8 mouse cellular contexts compared by ENCODE assay signal in genomic region chr9:32508648-32509047, GRCm38 (mm10). TPM values are rescaled to one million over a fixed set of nuclear protein-coding genes. Genes with fewer than 3 reads are reported as not detected.
DNase-seq lines count a peak whose midpoint lies in the region; ATAC-seq and TF ChIP-seq lines count a peak whose summit lies in the region.

No protein-coding gene starts in this region.

- peak; percentile 53 for TF ChIP-seq POLR2A in CH12.LX (IDR thresholded peaks at IDR 0.05; ENCODE audit: low read depth, low read length)

- ATAC-seq in heart, embryonic 15.5 days (replicated peaks; ENCODE audit: insufficient number of reproducible peaks, insufficient read depth, low FRiP score, low read depth): no peak
- no peak for ATAC-seq in limb, embryonic 12.5 days (ENCODE audit: insufficient number of reproducible peaks, insufficient read depth, low FRiP score, low TSS enrichment, low read depth)
- 0 out of 2 replicates have a peak, but pooled peaks have one; percentile 11 for ATAC-seq in megakaryocyte-erythroid progenitor cell, adult 5-6 weeks (replicated peaks; ENCODE audit: low FRiP score, low TSS enrichment, poor library complexity, severe bottlenecking)
- no peak for ATAC-seq in erythroid progenitor cell, adult 5-6 weeks (replicated peaks; ENCODE audit: low FRiP score, poor library complexity, severe bottlenecking)

- no peak for TF ChIP-seq CTCF in CH12.LX (conservative IDR thresholded peaks at IDR 0.05 in 1 of 2, IDR thresholded peaks at IDR 0.05 in 1 of 2; ENCODE audit: low read depth in 2 of 2, low read length in 2 of 2)

- no peaks in the 10 kb centered on the region for H3K9me3 ChIP-seq in heart, embryonic 15.5 days (replicated peaks)
- H3K9me3 ChIP-seq in heart, embryonic 10.5 days: no peaks in the 10 kb centered on the region
- H3K9me3 ChIP-seq in CH12.LX (replicated peaks; ENCODE audit: low read length): no peaks in the 10 kb centered on the region
- no peaks in the 10 kb centered on the region for H3K9me3 ChIP-seq in limb, embryonic 12.5 days

- no peak overlapping the region for H3K9ac ChIP-seq in heart, embryonic 15.5 days
- peak overlapping the region; percentile 63 for H3K9ac ChIP-seq in CH12.LX (ENCODE audit: insufficient read depth, low read depth)
- H3K9ac ChIP-seq in limb, embryonic 12.5 days (replicated peaks): no peak overlapping the region

- no peak; the same call in 1 of the 2 replicates for TF ChIP-seq RAD21 in CH12.LX (IDR thresholded peaks at IDR 0.05; ENCODE audit: low read depth, low read length)

- H3K4me2 ChIP-seq in heart, embryonic 15.5 days: no peak overlapping the region; the same call in 1 of the 2 replicates
- peak overlapping the region; percentile 95 for H3K4me2 ChIP-seq in CH12.LX (ENCODE audit: insufficient read depth, low read depth, poor library complexity, severe bottlenecking)
- no peak overlapping the region for H3K4me2 ChIP-seq in limb, embryonic 12.5 days

- dilution Hi-C loops in CH12.LX (cut with MboI; ENCODE audit: extremely low pct_ligation_motif_present, extremely low pct_unique_long_range_greater_than_20kb, low sequenced_read_pairs): no loop called here

- in situ Hi-C loops in CH12.LX (cut with MboI; ENCODE audit: low pct_ligation_motif_present, low pct_unique_long_range_greater_than_20kb, low sequenced_read_pairs): no loop called here

- no peaks in the 10 kb centered on the region for H3K36me3 ChIP-seq in heart, embryonic 15.5 days
- no peaks in the 10 kb centered on the region for H3K36me3 ChIP-seq in heart, embryonic 10.5 days
- peaks cover 0 to 30% of the 10 kb centered on the region in 2 experiments for H3K36me3 ChIP-seq in CH12.LX (replicated peaks in 1 of 2; ENCODE audit: control insufficient read depth in 1 of 2, insufficient read depth in 1 of 2, low read length in 1 of 2)
- H3K36me3 ChIP-seq in limb, embryonic 12.5 days: peaks cover 24% of the 10 kb centered on the region

- no peak overlapping the region for H3K4me3 ChIP-seq in heart, embryonic 15.5 days
- no peak overlapping the region for H3K4me3 ChIP-seq in heart, embryonic 10.5 days
- peak overlapping the region; percentile 39 to 51 (median 46) for H3K4me3 ChIP-seq in CH12.LX (replicated peaks in 1 of 3; ENCODE audit: low read depth in 2 of 3, low read length in 2 of 3, poor library complexity in 1 of 3)
- H3K4me3 ChIP-seq in limb, embryonic 12.5 days (replicated peaks): no peak overlapping the region

- H3K27me3 ChIP-seq in heart, embryonic 15.5 days: no peaks in the 10 kb centered on the region
- H3K27me3 ChIP-seq in heart, embryonic 10.5 days (ENCODE audit: insufficient read depth, poor library complexity, severe bottlenecking): peaks cover 10% of the 10 kb centered on the region; the same call in 1 of the 2 replicates
- no peaks in the 10 kb centered on the region for H3K27me3 ChIP-seq in CH12.LX (replicated peaks)
- H3K27me3 ChIP-seq in limb, embryonic 12.5 days: no peaks in the 10 kb centered on the region

- peaks cover 25% of the 10 kb centered on the region for H3K4me1 ChIP-seq in heart, embryonic 15.5 days (replicated peaks)
- peaks cover 54% of the 10 kb centered on the region for H3K4me1 ChIP-seq in heart, embryonic 10.5 days
- H3K4me1 ChIP-seq in CH12.LX (ENCODE audit: control insufficient read depth in 1 of 2, insufficient read depth in 2 of 2): peaks cover 34 to 91% of the 10 kb centered on the region in 2 experiments
- H3K4me1 ChIP-seq in limb, embryonic 12.5 days (replicated peaks): peaks cover 69% of the 10 kb centered on the region

- H3K27ac ChIP-seq in heart, embryonic 15.5 days: peak overlapping the region; percentile 77
- H3K27ac ChIP-seq in heart, embryonic 10.5 days: no peak overlapping the region
- H3K27ac ChIP-seq in CH12.LX (ENCODE audit: insufficient read depth, low read depth): peak overlapping the region; percentile 95
- H3K27ac ChIP-seq in limb, embryonic 12.5 days: 0 out of 2 replicates have a peak overlapping the region, but pooled peaks have one; percentile 26

- peaks cover 68% of the 10 kb centered on the region for H3K79me2 ChIP-seq in CH12.LX (replicated peaks; ENCODE audit: control insufficient read depth, extremely low read depth, insufficient read depth, poor library complexity, severe bottlenecking)

- no peak for DNase-seq in heart, embryonic 10.5 days (ENCODE audit: low spot score)
- peak; percentile 77 for DNase-seq in CH12.LX (ENCODE audit: extremely low read depth)
- no peak for DNase-seq in testis, postnatal 10 days (ENCODE audit: low spot score)
- DNase-seq in testis, postnatal 14 days (ENCODE audit: low spot score): no peak

- TF ChIP-seq EP300 in CH12.LX (IDR thresholded peaks at IDR 0.05; ENCODE audit: low read length): peak; percentile 67

- 60% methylated on average over 2 of the region's 2 CpGs for WGBS in heart, embryonic 15.5 days
- 80% methylated on average over 2 of the region's 2 CpGs for WGBS in heart, embryonic 10.5 days
- WGBS in limb, embryonic 12.5 days: 68% methylated on average over 2 of the region's 2 CpGs

TF ChIP-seq in CH12.LX, 34 proteins besides CTCF, POLR2A, EP300 and RAD21:
- TF ChIP-seq USF1 (IDR thresholded peaks at IDR 0.05; ENCODE audit: low read depth, low read length): no peak
- peak; percentile 82 for TF ChIP-seq TBP (conservative IDR thresholded peaks at IDR 0.05; ENCODE audit: low read depth, low read length)
- no peak for TF ChIP-seq ZNF384 (IDR thresholded peaks at IDR 0.05; ENCODE audit: low read depth, low read length)
- 0 out of 2 replicates have a peak, but pooled peaks have one; percentile 10 for TF ChIP-seq ZMIZ1 (IDR thresholded peaks at IDR 0.05; ENCODE audit: low read depth, low read length)
- no peak for TF ChIP-seq ZC3H11A (IDR thresholded peaks at IDR 0.05; ENCODE audit: low read depth, low read length)
- peak; percentile 53; the same call in 1 of the 2 replicates for TF ChIP-seq MEF2A (IDR thresholded peaks at IDR 0.05; ENCODE audit: borderline replicate concordance, low read depth, low read length)
- TF ChIP-seq NRF1 (IDR thresholded peaks at IDR 0.05; ENCODE audit: low read depth, low read length): 0 out of 2 replicates have a peak, but pooled peaks have one; percentile 32
- no peak for TF ChIP-seq MAFK (IDR thresholded peaks at IDR 0.05; ENCODE audit: insufficient replicate concordance, low read length)
- TF ChIP-seq E2F4 (IDR thresholded peaks at IDR 0.05; ENCODE audit: insufficient replicate concordance, low read depth, low read length): no peak
- no peak for TF ChIP-seq RCOR1 (conservative IDR thresholded peaks at IDR 0.05; ENCODE audit: low read depth, low read length)
- TF ChIP-seq SIN3A (IDR thresholded peaks at IDR 0.05; ENCODE audit: low read length): peak; percentile 87
- peak; percentile 76 for TF ChIP-seq BHLHE40 (IDR thresholded peaks at IDR 0.05; ENCODE audit: low read depth, low read length)
- no peak; the same call in 1 of the 2 replicates for TF ChIP-seq MXI1 (IDR thresholded peaks at IDR 0.05; ENCODE audit: low read depth, low read length)
- peak; percentile 64; the same call in 1 of the 2 replicates for TF ChIP-seq IRF4 (IDR thresholded peaks at IDR 0.05; ENCODE audit: low read depth, low read length)
- no peak for TF ChIP-seq USF2 (conservative IDR thresholded peaks at IDR 0.05; ENCODE audit: low read depth, low read length)
- peak; percentile 71; the same call in 1 of the 2 replicates for TF ChIP-seq CHD2 (IDR thresholded peaks at IDR 0.05; ENCODE audit: low read length)
- TF ChIP-seq GABPA (IDR thresholded peaks at IDR 0.05; ENCODE audit: insufficient replicate concordance, low read depth, low read length): no peak
- no peak for TF ChIP-seq NELFE (IDR thresholded peaks at IDR 0.05; ENCODE audit: low read depth, low read length)
- no peak for TF ChIP-seq PAX5 (IDR thresholded peaks at IDR 0.05; ENCODE audit: low read length)
- no peak for TF ChIP-seq MYC (IDR thresholded peaks at IDR 0.05; ENCODE audit: low read depth, low read length)
- no peak; the same call in 1 of the 2 replicates for TF ChIP-seq SMC3 (IDR thresholded peaks at IDR 0.05; ENCODE audit: low read depth, low read length)
- no peak for TF ChIP-seq JUND (conservative IDR thresholded peaks at IDR 0.05; ENCODE audit: low read depth, low read length)
- TF ChIP-seq ETS1 (conservative IDR thresholded peaks at IDR 0.05; ENCODE audit: low read depth, low read length): peak; percentile 30; the same call in 1 of the 2 replicates
- peak; percentile 68 for TF ChIP-seq ELF1 (IDR thresholded peaks at IDR 0.05; ENCODE audit: low read depth, low read length)
- peak; percentile 66; the same call in 1 of the 2 replicates for TF ChIP-seq MAZ (IDR thresholded peaks at IDR 0.05; ENCODE audit: low read depth, low read length)
- no peak for TF ChIP-seq ZKSCAN1 (IDR thresholded peaks at IDR 0.05; ENCODE audit: borderline replicate concordance, low read depth, low read length)
- peak; percentile 85; the same call in 1 of the 2 replicates for TF ChIP-seq CHD1 (IDR thresholded peaks at IDR 0.05; ENCODE audit: low read depth, low read length)
- TF ChIP-seq KAT2A (IDR thresholded peaks at IDR 0.05; ENCODE audit: insufficient replicate concordance, low read length): 0 out of 2 replicates have a peak, but pooled peaks have one; percentile 2
- no peak for TF ChIP-seq JUN (IDR thresholded peaks at IDR 0.05; ENCODE audit: insufficient read depth, low read depth, low read length)
- no peak for TF ChIP-seq HCFC1 (IDR thresholded peaks at IDR 0.05; ENCODE audit: low read depth, low read length)
- TF ChIP-seq TCF12 (IDR thresholded peaks at IDR 0.05; ENCODE audit: low read depth, low read length): peak; percentile 48; the same call in 1 of the 2 replicates
- TF ChIP-seq MAX (IDR thresholded peaks at IDR 0.05; ENCODE audit: low read length): 0 out of 2 replicates have a peak, but pooled peaks have one; percentile 6

RNA-seq across cellular contexts. Expression of gene Fli1, which starts 34.0 kb away (rescaled TPM):
- polyA plus RNA-seq in heart, embryonic 15.5 days (2015; fragmentation: Nextera tagmentation; extraction: Ambion mirVana): 20.6 and 21.8 TPM in 2 replicates
- 17.5 and 20.8 TPM in 2 replicates for polyA plus RNA-seq in heart, embryonic 10.5 days (2016; fragmentation: Nextera tagmentation; extraction: Ambion mirVana)
- total RNA-seq in CH12.LX (2012; rRNA removed) (20.8 and 23.3 TPM in 2 replicates), CH12.LX (2014; rRNA removed) (29.3 TPM in 2 replicates)
- polyA plus RNA-seq in CH12.LX (2012; ENCODE audit: insufficient read length, low read depth): 20.3 and 20.6 TPM in 2 replicates
- 55.6 and 55.9 TPM in 2 replicates for polyA plus RNA-seq in limb, embryonic 12.5 days (2016; fragmentation: Nextera tagmentation; extraction: Ambion mirVana)
- 8.9 and 18.6 TPM in 2 replicates for total RNA-seq in megakaryocyte-erythroid progenitor cell, adult 5-6 weeks (2014; fragmentation: Nextera tagmentation)
- 17.7 and 38.1 TPM in 2 replicates for total RNA-seq in megakaryocyte-erythroid progenitor cell, adult 5-6 weeks (2017)
- total RNA-seq in erythroid progenitor cell, adult 5-6 weeks (2015; ENCODE audit: low replicate concordance): 26.7 and 27.2 TPM in 2 replicates
- 13.4 and 16.0 TPM in 2 replicates for total RNA-seq in erythroid progenitor cell, adult 5-6 weeks (2017; ENCODE audit: low replicate concordance)

Comparison
In these comparisons a context has a peak if more than half of its experiments do, and no peak if none do; other contexts are left out.
1. H3K4me3 ChIP-seq: peak in CH12.LX (3 of 3); none in heart, embryonic 15.5 days (single experiment), heart, embryonic 10.5 days (single experiment) and limb, embryonic 12.5 days (single experiment).